Mouse (Mus musculus) olfactory bulb, adult 2 months (tissue): ENCODE measurements around the gene Macrod1.

Source experiments
- CTCF ChIP-seq: fragments of 200-500 bp; IDR thresholded peaks from 2 replicates; pipeline ENCODE4 v1.5.1; 2012; ENCODE audit warnings: low read depth, mild to moderate bottlenecking, low read length, moderate library complexity; ENCODE audit not compliant: insufficient read depth
- POLR2A ChIP-seq: fragments of 200-500 bp; IDR thresholded peaks from 2 replicates; pipeline ENCODE4 v1.6.1; 2012; ENCODE audit warnings: mild to moderate bottlenecking, low read depth, low read length, moderate library complexity; ENCODE audit not compliant: insufficient read depth

- TF ChIP-seq CTCF: no peak
- no peak for TF ChIP-seq POLR2A
Observed at GRCm38 (mm10) chr19:7108114-7108905, 51.7 kb downstream of the Macrod1 start.
